Mouse (Mus musculus) regulatory T cell (primary cell): ENCODE measurements around the gene Csrnp3.

ENCODE experiments used
- in situ Hi-C: fragments of 300-600 bp; cut with MboI, MseI; formaldehyde crosslinking; loops from one replicate; pipeline ENCODE4 v1.15.1; 2025; ENCODE audit warnings: high pct_unique_total_duplicates

The Csrnp3 gene

DNA sequence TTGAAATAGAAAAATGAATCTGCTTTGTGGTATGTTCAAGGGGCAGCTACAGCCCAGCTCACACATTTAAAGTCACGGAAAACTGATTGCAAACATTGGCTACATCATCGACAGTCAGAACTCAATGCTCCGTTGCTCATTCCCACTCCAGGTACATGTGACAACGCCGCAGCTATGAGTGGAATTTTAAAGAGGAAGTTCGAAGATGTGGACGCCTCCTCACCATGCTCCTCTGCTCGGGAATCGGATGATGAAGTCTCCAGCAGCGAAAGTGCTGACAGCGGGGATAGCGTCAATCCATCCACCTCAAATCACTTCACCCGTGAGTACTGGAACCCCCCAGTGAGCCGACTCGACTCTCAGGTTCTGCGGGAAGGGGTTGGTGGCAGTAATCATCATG is 103.2 kb downstream of the Csrnp3 start:
- in situ Hi-C loops, result no loop called here

- in situ Hi-C loops, result no loop called here
These were observed 108.3 kb downstream of the Csrnp3 start for GRCm38 (mm10) chr2:65953726-65954340.

DNA sequence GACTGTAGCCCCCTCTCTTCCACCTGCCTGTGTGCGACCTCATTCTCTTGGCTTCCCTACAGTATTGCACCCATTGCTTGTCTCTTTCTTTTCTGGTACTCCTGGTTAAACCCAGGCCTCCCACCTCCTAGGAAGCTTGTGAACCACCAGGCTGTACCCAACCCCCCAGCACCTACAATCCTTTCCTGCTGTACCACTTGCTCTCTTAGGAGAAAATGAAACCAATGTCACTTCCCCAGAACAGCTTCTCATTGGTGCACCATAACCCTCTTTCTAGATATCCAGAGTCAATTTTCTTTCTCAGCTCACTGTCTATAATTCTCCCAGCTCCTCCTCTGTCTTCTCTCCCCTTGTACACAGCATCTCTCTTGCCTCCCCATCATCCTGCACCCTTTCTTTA is 110.2 kb downstream of the Csrnp3 start:
- in situ Hi-C loops, result no loop called here

DNA sequence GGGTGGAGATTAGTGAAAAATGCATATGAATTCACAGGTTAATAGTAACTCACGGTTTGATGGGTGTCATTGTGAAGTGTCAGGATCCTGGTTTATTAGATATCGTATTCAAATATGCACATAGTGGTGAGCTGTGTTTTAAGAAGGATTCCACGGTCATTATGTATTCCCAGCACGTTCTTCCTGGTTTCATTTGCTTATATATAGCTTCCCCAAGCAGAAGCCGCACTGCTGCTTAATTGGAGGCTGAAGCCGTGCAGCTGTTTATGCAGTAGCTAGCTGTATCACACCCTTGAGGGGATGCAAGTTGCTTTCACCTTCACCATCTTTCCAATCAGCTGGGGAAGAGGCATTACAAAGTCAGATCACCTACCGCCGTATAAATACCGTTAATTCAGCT is 111.2 kb downstream of the Csrnp3 start:
- in situ Hi-C loops, result no loop called here

GRCm38 (mm10) chr2:65963420-65963819 is 117.9 kb downstream of the Csrnp3 start:
- in situ Hi-C loops, result no loop called here

- in situ Hi-C loops, result no loop called here
These were observed 123.2 kb downstream of the Csrnp3 start for GRCm38 (mm10) chr2:65968810-65969209.

DNA sequence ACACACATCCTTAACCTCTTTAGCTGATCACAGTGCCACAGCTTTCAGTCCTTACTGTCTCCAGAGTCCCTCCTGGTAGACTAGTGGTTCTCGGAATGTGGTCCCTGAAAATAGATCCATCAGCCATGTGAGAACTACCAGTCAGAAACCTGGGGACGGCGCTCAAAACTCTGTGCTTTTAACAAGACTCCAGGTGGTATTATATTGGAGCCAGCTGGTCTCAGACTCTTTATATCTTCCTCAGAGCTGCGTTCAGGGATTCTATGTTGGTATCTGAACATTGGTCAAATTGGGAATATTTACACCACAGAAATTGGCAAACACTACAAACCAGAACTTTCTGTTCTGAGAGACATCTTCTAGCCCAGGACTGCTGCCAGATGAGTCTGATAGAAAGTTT is 128.3 kb downstream of the Csrnp3 start:
- in situ Hi-C loops, result no loop called here

DNA sequence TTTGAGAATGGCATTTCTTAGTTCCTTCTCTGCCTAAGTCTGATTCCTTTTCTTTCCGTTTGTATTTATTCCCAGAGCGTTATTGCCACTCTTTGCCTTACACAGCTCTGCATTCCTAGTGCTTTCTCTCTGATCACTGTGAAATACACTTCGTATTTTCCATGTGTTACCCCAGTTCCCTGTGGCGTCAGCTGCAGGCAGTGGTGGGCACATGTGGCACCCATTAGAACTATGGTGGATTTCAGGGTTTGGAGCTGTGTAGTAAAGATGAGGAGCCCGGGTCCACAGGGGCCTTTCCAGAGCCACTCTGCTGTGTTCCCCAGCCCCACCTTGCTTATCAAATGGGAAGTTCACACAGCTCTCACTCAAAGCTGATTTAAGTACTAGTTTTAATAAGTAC is 129.8 kb downstream of the Csrnp3 start:
- in situ Hi-C loops, result no loop called here

- in situ Hi-C loops, result no loop called here
These were observed 133.9 kb downstream of the Csrnp3 start for GRCm38 (mm10) chr2:65979338-65980053.

DNA sequence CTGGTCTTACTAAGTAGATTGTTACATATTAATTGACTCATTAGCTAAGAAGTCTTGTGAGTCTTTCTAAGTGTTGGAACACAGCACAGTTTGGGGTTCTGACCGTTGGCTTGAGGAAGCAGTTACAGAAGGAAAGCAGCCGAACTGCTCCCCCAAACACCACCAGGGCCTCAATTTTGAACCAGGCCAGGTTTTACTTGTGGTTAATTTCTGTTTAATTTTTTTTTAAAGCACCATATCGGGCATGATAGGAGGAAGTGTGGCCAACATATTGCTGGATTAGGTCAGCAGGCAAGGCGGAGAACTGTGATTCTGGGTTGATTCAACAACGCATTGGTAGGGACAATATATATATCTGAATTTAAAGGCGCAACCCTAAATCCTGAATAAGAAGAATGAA is 135.9 kb downstream of the Csrnp3 start:
- in situ Hi-C loops, result no loop called here

DNA sequence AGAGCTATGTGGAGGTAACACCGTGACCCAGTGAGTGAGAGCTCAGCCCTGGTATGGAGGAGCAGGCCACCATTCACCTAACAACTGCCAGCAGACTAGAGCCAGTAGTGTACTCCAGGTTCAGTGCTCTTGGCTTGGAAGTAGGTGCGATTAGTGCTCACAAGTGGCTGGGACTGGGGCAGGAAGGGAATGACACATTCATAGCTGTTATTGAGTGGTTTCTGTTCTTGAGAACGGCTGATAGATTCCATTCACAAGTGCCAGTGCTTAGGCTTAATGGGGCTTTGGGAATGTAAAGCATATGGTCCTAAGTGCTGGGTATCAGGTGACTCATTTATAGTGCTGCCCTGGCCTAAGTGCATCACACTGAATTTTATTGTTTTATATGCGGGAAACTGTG is 136.4 kb downstream of the Csrnp3 start:
- in situ Hi-C loops, result no loop called here

- in situ Hi-C loops, result no loop called here
These were observed 140.1 kb downstream of the Csrnp3 start for GRCm38 (mm10) chr2:65985706-65986105.

DNA sequence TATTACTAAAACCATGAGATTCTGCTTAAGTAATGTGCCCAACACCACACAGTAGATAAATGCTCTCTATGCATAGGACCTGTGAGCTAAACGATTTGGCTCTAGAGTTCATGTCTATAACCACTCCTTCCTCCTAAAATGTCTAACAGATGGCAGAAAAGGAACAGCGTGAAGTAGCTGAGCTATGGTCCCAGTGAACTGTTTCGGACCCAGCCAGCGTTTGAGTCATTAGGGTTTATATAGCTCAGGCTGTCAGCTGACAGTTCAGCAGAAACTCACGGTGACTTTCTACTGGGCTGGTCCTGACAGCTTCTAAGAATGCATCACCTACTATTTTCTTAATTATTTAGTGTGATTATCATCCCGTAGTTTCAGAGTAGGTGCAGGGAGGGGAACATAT is 141.5 kb downstream of the Csrnp3 start:
- in situ Hi-C loops, result no loop called here

- in situ Hi-C loops, result no loop called here
These were observed 142.0 kb downstream of the Csrnp3 start for GRCm38 (mm10) chr2:65987588-65987987.

GRCm38 (mm10) chr2:65988788-65989187 is 143.2 kb downstream of the Csrnp3 start:
- in situ Hi-C loops, result no loop called here

DNA sequence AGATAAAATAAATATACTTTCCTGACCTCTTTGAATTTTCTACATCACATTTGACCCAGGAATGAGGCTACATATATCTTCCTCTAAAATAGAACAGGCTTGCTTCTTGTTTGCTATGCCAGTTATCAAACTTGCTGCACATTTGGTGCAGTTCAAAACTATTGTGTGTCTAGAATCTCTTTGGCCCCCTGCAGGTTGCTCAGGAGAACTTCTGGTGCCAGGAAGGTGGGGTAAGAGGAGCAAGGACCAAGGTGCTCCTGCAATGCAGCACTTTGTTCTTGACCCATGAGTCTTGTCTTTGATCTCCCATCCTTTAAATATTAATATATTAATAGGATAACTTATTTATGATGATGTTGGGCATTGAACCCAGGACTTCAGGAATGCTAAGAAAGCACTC is 144.5 kb downstream of the Csrnp3 start:
- in situ Hi-C loops, result no loop called here

DNA sequence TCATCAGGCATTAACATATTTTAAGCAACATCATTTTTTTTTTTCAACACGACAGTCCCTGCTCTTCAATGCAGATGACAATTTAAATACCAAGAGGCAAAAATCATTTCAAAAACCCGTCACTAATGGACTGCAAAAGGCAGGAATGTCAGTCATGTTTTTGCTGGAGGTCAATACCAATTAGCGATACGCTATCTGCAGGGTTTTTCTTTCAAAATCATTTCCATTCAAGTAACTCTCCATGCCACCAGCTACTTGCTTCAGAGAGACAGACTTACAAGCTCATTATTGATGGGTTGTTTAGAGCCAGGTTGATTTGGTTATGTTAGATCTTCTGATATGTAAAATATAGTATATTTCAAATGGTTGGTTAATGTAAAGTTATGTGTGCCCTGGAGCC is 145.2 kb downstream of the Csrnp3 start:
- in situ Hi-C loops, result no loop called here

DNA sequence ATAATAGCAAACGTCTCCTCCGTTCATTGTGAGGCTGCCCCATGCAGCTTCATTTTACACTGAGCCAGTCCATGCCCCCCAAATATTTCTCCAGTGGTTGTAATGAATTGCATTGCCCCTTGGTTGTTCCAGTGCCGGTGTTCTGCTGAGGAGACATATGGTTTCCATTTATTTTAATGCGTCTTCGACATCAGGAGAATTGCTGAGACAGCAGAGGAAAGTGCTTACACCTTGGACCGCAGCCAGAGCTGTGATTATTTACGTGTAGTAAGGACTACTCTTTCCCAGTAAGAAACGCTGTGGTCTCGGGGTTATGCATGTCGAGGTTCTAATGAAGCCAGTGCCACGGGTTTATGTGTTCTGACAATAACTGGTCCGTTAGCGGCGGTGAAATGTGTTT is 147.8 kb downstream of the Csrnp3 start:
- in situ Hi-C loops, result no loop called here

- in situ Hi-C loops, result no loop called here
These were observed 149.4 kb downstream of the Csrnp3 start for GRCm38 (mm10) chr2:65994886-65995468.

DNA sequence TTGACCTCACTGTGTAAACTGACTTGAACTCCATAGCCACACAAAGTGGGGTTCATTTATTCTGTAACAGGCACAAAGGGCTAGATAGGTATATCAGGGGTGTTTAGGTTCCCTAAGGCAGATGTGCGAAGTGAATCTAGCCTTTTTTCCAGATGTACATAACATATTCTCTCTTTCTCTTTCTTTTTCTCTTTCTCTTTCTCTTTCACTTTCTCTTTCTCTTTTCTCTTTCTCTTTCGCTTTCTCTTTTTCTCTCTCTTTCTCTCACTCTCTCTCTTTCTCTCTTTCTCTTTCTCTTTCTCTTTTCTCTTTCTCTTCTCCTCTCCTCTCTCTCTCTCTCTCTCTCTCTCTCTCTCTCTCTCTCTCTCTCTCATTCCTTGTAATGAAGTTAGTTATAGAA is 153.2 kb downstream of the Csrnp3 start:
- in situ Hi-C loops, result no loop called here

DNA sequence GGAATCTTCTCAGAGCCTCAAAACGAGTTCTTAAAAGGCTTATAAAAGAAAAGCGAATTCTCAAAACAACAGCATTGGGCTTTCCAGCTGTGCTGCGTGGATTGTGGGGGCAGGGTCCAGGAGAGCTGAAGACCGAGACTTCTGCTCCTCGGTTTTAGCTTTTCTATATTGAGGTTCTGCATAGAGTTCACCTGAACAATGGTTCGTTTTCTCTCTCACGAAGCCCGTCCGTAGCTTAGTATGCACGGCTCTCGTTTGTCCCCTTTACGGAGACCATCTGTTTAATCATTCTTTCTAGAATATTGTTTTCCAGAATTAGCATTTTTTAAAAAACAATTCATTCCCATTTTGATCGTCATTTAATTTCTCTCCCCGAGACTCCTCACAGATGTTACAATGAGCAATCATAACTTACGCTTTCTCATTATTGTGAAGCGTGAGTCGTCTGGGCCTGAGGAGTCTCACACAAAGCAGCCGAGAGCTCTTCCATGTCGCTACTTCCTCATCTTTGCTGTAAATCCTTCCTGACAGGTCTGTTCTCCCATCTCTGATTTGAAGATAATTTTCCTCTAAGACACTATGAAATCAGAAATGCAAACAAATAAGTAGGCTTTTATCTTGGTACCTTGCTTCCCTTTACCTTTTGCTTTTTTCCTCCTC is 163.6 kb downstream of the Csrnp3 start:
- in situ Hi-C loops, result no loop called here

- in situ Hi-C loops, result no loop called here
These were observed 164.1 kb downstream of the Csrnp3 start for GRCm38 (mm10) chr2:66009677-66010076.

DNA sequence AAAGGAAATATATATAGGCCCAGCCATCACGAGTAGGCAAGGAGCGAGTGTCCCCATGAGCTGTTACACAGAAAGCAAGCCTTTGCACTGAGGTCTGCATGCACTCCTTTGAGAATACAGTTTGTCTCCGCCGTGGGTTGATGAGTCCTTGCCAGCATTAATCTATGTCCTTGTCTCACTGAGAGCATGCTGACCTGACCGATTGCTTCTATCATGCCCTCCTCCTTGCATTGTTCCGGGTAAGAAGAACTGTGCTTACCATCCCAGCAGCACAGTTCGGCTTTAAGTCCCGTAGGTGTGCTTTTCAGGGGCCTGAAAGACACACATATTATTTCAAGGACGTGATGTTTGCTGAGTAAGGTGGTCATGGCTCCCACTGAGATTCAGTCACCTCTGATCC is 173.1 kb downstream of the Csrnp3 start:
- in situ Hi-C loops, result no loop called here
